Mouse (Mus musculus): ENCODE measurements around the gene Tspan5. TPM values are rescaled to one million over a fixed set of nuclear protein-coding genes. Genes with fewer than 3 reads are reported as not detected.

Gene Tspan5
- total RNA-seq, 2 experiments from 2014 or later: 1.5 to 8.3 TPM

DNA sequence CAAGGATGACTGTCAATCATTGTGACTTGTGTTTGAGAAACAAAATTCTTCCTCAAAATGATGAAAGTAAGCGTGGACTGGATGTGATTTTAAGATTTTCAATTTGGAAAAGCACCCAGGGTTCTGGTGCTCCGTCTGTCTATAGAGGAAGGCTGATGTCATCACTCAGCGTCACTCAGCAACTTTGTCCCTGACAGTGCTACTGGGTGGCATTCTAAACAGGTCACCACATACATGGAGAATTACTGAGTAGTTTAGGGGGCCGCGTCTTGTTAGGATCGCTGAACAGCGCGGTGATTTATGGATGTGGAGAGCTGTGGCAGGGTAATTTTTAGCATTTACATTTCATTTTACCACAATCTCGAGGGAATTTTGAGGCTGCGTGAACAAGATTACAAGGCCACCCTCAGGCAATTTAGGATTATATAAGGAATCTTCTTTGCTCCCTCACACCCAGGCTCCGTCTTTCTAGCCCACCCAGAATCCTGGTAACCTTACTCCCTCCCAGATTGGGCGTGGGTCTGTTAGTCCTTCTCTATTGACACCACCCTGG is 26.6 kb downstream of the Tspan5 start:
- ATAC-seq (replicated peaks; ENCODE audit: low FRiP score, poor library complexity, severe bottlenecking): no peak

GRCm38 (mm10) chr3:138770650-138771331 is 28.8 kb downstream of the Tspan5 start:
- ATAC-seq (replicated peaks; ENCODE audit: low FRiP score, poor library complexity, severe bottlenecking): no peak

DNA sequence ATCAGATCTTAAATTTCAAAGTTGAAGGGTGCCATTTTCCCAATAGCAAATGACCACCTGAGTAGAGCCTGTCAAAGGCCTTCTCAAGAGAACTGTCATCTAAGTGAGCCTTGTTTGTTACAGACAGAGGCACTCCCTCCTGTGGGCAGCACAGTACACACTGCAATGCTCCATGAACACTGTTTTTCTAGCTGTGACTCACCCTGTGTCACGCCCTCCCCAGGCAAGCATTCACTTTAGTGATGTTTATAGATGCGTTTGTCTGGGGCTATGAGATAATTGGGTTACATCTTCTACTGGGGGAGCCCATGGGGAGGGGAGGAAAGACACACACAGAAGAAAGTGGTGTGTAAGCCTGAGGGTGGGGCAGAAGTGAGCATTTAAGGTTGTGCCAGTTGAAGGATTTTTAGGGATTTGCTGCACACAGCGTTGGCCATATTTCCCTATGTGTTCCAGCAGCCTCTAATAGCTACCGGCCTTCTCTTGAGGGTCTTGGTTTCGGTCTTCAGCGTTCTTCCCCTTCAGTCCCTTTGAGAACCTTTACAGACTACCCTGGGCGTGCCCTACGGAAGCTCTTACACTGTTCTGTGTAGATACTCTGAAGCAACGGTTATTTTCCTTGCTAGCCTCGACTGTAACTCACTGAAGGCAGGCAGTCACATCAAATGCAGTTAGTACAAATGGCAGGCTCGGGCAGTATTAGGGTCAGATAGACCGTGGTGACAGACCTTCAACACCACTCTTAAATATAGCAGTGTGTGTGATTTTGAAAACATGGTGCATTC is 29.7 kb downstream of the Tspan5 start:
- no peak for ATAC-seq (replicated peaks; ENCODE audit: low FRiP score, poor library complexity, severe bottlenecking)

GRCm38 (mm10) chr3:138773871-138774606 is 32.0 kb downstream of the Tspan5 start:
- no peak for ATAC-seq (replicated peaks; ENCODE audit: low FRiP score, poor library complexity, severe bottlenecking)

DNA sequence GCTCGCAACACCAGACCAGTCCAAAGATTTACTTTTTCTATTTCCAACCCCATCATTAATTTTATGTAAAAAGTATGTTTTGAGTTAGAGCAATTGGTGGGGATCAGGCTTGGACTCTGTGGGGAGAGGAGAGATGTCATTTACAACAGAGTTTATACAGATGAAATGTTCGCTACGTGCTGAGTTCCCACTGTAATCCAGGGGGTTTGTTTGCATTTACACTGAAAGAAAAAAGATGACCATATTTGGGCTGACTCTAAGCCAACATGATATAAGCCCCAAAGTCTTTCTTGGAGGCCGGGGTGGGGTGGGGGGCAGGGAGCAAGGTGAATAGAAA is 32.6 kb downstream of the Tspan5 start:
- ATAC-seq (replicated peaks; ENCODE audit: low FRiP score, poor library complexity, severe bottlenecking): no peak

- ATAC-seq (replicated peaks; ENCODE audit: low FRiP score, poor library complexity, severe bottlenecking): no peak
Observed at GRCm38 (mm10) chr3:138775926-138776715, 34.1 kb downstream of the Tspan5 start.

DNA sequence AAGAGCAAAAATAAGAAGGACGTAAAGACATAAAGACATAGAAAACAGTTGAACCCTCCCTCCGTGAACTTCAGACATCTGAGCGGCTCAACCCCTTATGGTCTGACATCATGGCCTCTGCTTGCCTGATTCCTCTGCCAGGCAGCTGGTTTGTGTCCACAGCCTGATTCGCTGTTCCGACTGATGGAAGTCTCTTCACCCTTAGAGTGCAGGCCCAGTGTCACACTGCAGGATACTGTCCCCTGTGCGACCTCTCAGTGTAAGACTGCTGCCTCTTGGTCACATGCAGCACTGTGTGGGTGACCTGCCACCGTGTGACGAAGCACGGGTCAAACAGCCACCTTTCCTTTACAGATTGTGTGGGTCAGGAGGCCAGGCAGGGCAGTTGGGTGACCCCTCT is 39.5 kb downstream of the Tspan5 start:
- ATAC-seq (replicated peaks; ENCODE audit: low FRiP score, poor library complexity, severe bottlenecking): no peak

DNA sequence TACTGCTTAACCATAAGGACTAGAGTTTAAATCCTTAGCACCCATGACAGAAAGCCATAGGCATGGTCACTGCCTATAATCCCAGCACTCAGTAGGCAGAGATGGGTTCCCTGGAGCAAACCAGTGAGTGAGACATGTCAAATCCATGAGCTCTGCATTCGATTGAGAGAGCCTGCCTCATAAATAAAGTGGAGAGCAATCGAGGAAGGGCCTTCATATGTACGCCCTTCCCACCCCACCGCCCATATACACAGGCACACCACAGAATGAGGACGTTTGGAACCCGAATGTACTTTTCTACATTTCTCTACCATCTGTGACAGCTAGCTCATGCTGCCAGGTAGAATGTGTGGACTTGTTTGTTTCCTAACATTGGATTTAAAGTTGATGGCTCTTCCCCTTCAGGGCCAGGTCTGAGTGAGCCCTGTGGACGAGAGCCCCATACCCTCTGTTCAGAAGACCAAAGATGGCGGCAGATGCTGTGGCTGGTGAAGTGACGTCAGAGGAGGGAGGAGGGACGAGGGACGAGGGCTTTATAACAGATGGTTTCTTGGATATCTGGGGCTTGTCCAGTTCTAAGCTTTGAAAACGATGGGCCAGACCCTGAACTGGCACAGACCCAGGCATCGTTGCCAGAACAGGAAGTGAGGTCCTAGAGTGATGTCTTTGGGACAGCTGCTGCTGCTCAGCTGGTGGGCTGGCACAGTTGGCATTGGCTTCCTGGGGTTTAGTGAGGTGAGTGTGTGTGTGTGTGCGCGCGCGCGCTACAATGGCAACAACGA is 42.1 kb downstream of the Tspan5 start:
- no peak for ATAC-seq (replicated peaks; ENCODE audit: low FRiP score, poor library complexity, severe bottlenecking)

DNA sequence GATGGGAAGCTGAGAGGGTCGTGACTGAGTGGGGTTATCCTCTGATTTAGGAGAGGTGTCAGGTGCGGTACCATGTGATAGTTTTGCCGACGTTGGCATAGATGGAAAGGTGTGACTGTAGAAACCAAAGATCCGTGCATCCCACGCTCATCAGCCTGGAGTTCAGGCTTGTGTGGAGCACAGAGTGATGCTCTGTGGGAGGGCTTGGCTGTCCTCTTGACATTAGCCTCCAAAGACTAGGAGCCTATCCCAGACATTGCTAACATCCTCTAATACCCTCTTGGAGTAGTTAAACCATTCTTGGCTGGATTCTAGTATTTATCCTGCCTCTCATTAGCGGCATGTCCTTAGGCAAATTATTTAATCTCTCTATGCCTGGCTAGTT is 42.6 kb downstream of the Tspan5 start:
- ATAC-seq (replicated peaks; ENCODE audit: low FRiP score, poor library complexity, severe bottlenecking): no peak

DNA sequence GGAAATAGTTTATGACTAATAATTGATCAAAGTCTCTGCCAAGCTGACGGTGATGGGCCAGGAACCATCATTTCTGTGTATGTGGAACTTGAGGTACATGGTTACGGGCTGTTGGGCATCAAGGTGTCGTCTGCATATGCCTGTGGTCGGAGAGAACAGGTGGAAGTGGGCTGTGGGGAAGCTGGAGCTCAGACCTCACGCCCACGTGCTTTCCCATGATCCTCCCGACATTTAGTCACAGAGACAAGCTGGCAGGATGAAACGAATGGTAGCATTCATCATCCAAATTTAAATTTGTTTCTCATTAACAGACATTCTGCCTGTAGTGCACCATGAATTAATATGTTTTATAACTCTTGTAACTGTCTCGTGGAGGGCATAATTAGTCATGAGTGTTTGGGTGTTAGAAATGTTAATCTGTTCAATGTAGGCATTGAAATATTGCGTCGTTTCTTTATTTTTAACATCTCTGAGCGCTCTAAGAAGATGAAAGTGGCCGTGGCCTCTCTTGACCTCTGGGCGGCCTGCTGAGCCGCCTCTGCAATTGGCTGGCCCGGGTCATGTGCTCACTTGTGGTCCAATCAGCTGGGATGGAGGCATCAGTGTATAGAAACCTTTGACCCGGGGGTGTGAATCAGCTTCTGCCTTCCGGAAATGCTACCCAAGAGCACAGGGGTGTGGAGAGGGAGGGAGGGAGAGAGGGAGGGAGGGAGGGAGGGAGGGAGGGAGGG is 45.9 kb downstream of the Tspan5 start:
- ATAC-seq (replicated peaks; ENCODE audit: low FRiP score, poor library complexity, severe bottlenecking): no peak

DNA sequence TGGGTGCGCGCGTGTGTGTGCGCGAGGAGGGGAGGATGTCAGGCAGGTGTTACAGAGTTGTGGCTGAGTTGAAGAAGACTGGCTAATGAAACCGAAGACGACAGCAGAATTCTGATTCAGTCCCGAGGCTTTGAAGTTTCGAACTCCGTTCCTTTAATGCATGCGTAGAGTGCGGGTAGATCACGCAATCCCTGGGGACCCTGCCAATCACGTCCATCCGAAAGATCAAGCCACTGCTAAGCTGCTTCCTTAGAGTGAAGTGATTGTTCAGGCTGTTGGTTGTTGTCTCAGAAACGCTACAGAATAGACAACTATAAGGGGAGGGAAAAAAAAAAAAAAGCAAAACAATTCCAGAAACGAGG is 46.5 kb downstream of the Tspan5 start:
- ATAC-seq (replicated peaks; ENCODE audit: low FRiP score, poor library complexity, severe bottlenecking): no peak

DNA sequence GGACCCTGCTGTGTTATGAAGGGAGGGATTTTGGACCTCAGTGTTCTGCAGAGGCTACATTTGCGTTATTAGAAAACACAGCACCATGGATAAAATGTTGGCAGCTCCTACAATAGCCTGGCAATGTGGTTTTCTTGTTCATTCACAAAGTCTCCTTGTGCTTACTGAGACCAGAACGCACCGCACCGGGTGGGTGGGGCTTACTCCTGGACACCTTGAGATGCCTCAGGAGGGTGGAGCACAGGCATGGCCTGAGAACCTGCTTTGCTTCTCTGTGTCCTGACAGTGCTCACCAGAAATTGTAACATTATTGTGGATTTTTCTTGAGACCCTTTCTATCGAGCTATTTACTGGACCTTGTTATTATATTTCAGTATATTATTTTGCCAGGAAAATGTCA is 47.3 kb downstream of the Tspan5 start:
- no peak for ATAC-seq (replicated peaks; ENCODE audit: low FRiP score, poor library complexity, severe bottlenecking)

GRCm38 (mm10) chr3:138794533-138794932 is 52.5 kb downstream of the Tspan5 start:
- no peak for ATAC-seq (replicated peaks; ENCODE audit: low FRiP score, poor library complexity, severe bottlenecking)

- no peak for ATAC-seq (replicated peaks; ENCODE audit: low FRiP score, poor library complexity, severe bottlenecking)
Observed at GRCm38 (mm10) chr3:138795951-138796350, 54.0 kb downstream of the Tspan5 start.

GRCm38 (mm10) chr3:138796583-138796982 is 54.6 kb downstream of the Tspan5 start:
- ATAC-seq (replicated peaks; ENCODE audit: low FRiP score, poor library complexity, severe bottlenecking): no peak

DNA sequence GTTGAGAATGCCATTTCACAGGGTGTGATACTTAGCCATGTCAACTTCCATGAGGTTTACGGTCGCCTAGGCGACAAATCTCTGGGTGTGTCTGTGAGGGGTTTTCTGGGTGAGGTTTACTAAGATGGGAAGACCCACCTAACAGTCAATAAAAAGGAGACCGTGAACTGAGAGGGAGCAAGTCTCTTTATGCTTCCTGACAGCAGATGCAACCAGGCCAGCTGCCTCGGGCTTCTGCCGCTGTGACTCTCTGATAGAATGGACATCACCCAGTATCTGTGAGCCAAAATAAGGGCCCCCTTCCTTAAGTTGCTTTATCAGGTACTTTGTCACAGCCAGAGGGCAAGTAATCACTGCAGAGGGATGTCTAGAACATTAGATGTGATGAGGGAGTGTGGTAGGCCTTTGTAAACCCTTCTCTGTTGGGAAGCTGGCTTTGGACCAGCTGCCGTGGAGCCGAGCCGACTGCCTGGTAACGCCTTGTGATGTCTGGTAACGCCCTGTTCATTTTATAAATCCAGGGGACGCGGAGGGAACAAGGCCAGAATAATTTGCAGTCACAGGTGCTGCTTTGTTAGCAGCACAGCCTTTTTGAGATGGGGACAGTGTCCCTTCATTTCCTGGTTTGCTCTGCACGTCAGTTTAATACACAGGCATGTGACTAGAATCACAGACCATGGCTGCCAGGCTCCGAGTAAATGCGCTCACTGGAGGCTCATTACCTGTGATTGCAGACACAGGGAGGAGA is 58.8 kb downstream of the Tspan5 start:
- no peak for ATAC-seq (replicated peaks; ENCODE audit: low FRiP score, poor library complexity, severe bottlenecking)

GRCm38 (mm10) chr3:138801661-138802060 is 59.7 kb downstream of the Tspan5 start:
- ATAC-seq (replicated peaks; ENCODE audit: low FRiP score, poor library complexity, severe bottlenecking): no peak

Measured in erythroblast, adult 5-6 weeks (primary cell).